ENCODE assay signal across 14 mouse cellular contexts in genomic region chr4:59870433-59870832, GRCm38 (mm10). TPM values are rescaled to one million over a fixed set of nuclear protein-coding genes. Genes with fewer than 3 reads are reported as not detected.
DNase-seq lines count a peak whose midpoint lies in the region; ATAC-seq and TF ChIP-seq lines count a peak whose summit lies in the region.
"Had no signal": no experiment of that assay in that cellular context is flagged by ENCODE, and none has a peak within 500 bp of the region (broad histone marks: within the 10 kb centered on the region; RNA-seq: fewer than 3 reads in every experiment).

No protein-coding gene starts in this region.

- no peaks in the 10 kb centered on the region for H3K4me1 ChIP-seq in forebrain, embryonic 14.5 days (ENCODE audit: control insufficient read depth, insufficient read depth, low read length)
- H3K4me1 ChIP-seq in forebrain, embryonic 16.5 days (replicated peaks; ENCODE audit: control insufficient read depth, insufficient read depth, low read length): peaks cover 14% of the 10 kb centered on the region
- H3K4me1 ChIP-seq in heart, postnatal 0 days (ENCODE audit: control insufficient read depth, insufficient read depth): peaks cover 13% of the 10 kb centered on the region
- peaks cover 18% of the 10 kb centered on the region for H3K4me1 ChIP-seq in heart, embryonic 12.5 days (replicated peaks)
- peaks cover 12% of the 10 kb centered on the region; the same call in 1 of the 2 replicates for H3K4me1 ChIP-seq in lung, postnatal 0 days (ENCODE audit: insufficient read depth, low read depth, low read length)
- H3K4me1 ChIP-seq: midbrain, embryonic 12.5 days had no signal

- H3K27ac ChIP-seq in forebrain, embryonic 14.5 days (ENCODE audit: low read depth, low read length): no peak overlapping the region
- H3K27ac ChIP-seq in forebrain, embryonic 16.5 days (ENCODE audit: low read length): no peak overlapping the region
- peak overlapping the region; percentile 52 for H3K27ac ChIP-seq in heart, postnatal 0 days (ENCODE audit: low read depth)
- no peak overlapping the region for H3K27ac ChIP-seq in heart, embryonic 12.5 days (ENCODE audit: poor library complexity, severe bottlenecking)
- H3K27ac ChIP-seq in lung, postnatal 0 days (ENCODE audit: low read length): peak overlapping the region; percentile 58
- H3K27ac ChIP-seq: forebrain, embryonic 10.5 days; hindbrain, postnatal 0 days; midbrain, embryonic 12.5 days had no signal

- H3K4me3 ChIP-seq in forebrain, embryonic 14.5 days (ENCODE audit: low read depth, low read length): no peak overlapping the region
- no peak overlapping the region for H3K4me3 ChIP-seq in forebrain, embryonic 16.5 days (replicated peaks; ENCODE audit: low read length)
- H3K4me3 ChIP-seq in heart, postnatal 0 days (ENCODE audit: low read depth, low read length): no peak overlapping the region
- no peak overlapping the region for H3K4me3 ChIP-seq in heart, embryonic 12.5 days
- H3K4me3 ChIP-seq in lung, postnatal 0 days (ENCODE audit: low read depth, low read length): no peak overlapping the region
- H3K4me3 ChIP-seq: forebrain, embryonic 10.5 days; midbrain, embryonic 12.5 days had no signal

- H3K9me3 ChIP-seq in forebrain, embryonic 14.5 days (replicated peaks; ENCODE audit: control insufficient read depth, low read length): no peaks in the 10 kb centered on the region
- H3K9me3 ChIP-seq in forebrain, embryonic 16.5 days (ENCODE audit: control insufficient read depth, low read length): no peaks in the 10 kb centered on the region
- no peaks in the 10 kb centered on the region for H3K9me3 ChIP-seq in heart, postnatal 0 days (replicated peaks; ENCODE audit: control insufficient read depth, low read length)
- H3K9me3 ChIP-seq in heart, embryonic 12.5 days (replicated peaks): no peaks in the 10 kb centered on the region
- H3K9me3 ChIP-seq in lung, postnatal 0 days (ENCODE audit: low read length): no peaks in the 10 kb centered on the region
- H3K9me3 ChIP-seq: forebrain, embryonic 10.5 days; midbrain, embryonic 12.5 days had no signal

- no peak for TF ChIP-seq CTCF in heart, postnatal 0 days (IDR thresholded peaks at IDR 0.05; ENCODE audit: low read depth)
- no peak for TF ChIP-seq CTCF in lung, postnatal 0 days (IDR thresholded peaks at IDR 0.05)

- H3K9ac ChIP-seq in forebrain, embryonic 14.5 days (ENCODE audit: low read length): no peak overlapping the region
- H3K9ac ChIP-seq in forebrain, embryonic 16.5 days (replicated peaks; ENCODE audit: low read depth, low read length): no peak overlapping the region
- H3K9ac ChIP-seq in heart, postnatal 0 days (replicated peaks; ENCODE audit: low read depth, low read length): no peak overlapping the region; the same call in 1 of the 2 replicates
- H3K9ac ChIP-seq in heart, embryonic 12.5 days: no peak overlapping the region; the same call in 1 of the 2 replicates
- no peak overlapping the region for H3K9ac ChIP-seq in lung, postnatal 0 days (replicated peaks; ENCODE audit: low read depth)
- H3K9ac ChIP-seq: midbrain, embryonic 12.5 days had no signal

- no peak for DNase-seq in forebrain, embryonic 14.5 days (ENCODE audit: low spot score)
- DNase-seq in heart, postnatal 0 days (ENCODE audit: low spot score): peak; percentile 24
- DNase-seq in lung, postnatal 0 days (ENCODE audit: low spot score): no peak
- no peak for DNase-seq in lung, adult 18-20 months
- DNase-seq in c-Kit-positive CD71-positive TER-119-positive erythroid progenitor cells, embryonic 14.5 days (ENCODE audit: low spot score): no peak
- no peak for DNase-seq in right cerebral cortex, adult 2 months (ENCODE audit: low spot score in 2 of 2)

- H3K4me2 ChIP-seq in forebrain, embryonic 14.5 days (ENCODE audit: low read length): no peak overlapping the region
- H3K4me2 ChIP-seq in forebrain, embryonic 16.5 days (ENCODE audit: low read length): no peak overlapping the region
- H3K4me2 ChIP-seq in heart, postnatal 0 days (ENCODE audit: low read depth, low read length): no peak overlapping the region
- no peak overlapping the region for H3K4me2 ChIP-seq in heart, embryonic 12.5 days
- H3K4me2 ChIP-seq in lung, postnatal 0 days (replicated peaks; ENCODE audit: low read depth, low read length): no peak overlapping the region
- H3K4me2 ChIP-seq: midbrain, embryonic 12.5 days had no signal

- no peaks in the 10 kb centered on the region for H3K27me3 ChIP-seq in forebrain, embryonic 14.5 days (replicated peaks; ENCODE audit: control insufficient read depth, insufficient read depth, low read length)
- no peaks in the 10 kb centered on the region for H3K27me3 ChIP-seq in forebrain, embryonic 16.5 days (replicated peaks; ENCODE audit: control insufficient read depth, insufficient read depth, low read length)
- no peaks in the 10 kb centered on the region for H3K27me3 ChIP-seq in heart, postnatal 0 days (ENCODE audit: control insufficient read depth, insufficient read depth, low read length)
- H3K27me3 ChIP-seq in heart, embryonic 12.5 days (replicated peaks): no peaks in the 10 kb centered on the region
- no peaks in the 10 kb centered on the region for H3K27me3 ChIP-seq in lung, postnatal 0 days (replicated peaks; ENCODE audit: insufficient read depth, low read length)
- H3K27me3 ChIP-seq: midbrain, embryonic 12.5 days had no signal

- peak; percentile 1; the same call in 1 of the 2 replicates for ATAC-seq in forebrain, embryonic 14.5 days
- no peak for ATAC-seq in forebrain, embryonic 16.5 days
- no peak for ATAC-seq in heart, postnatal 0 days (ENCODE audit: insufficient read depth, low read depth)
- no peak for ATAC-seq in heart, embryonic 12.5 days (ENCODE audit: insufficient number of reproducible peaks, low FRiP score)
- peak; percentile 57 for ATAC-seq in lung, postnatal 0 days

- WGBS in forebrain, embryonic 14.5 days: 87% methylated on average over 6 of the region's 6 CpGs
- 72% methylated on average over 6 of the region's 6 CpGs for WGBS in forebrain, embryonic 16.5 days
- WGBS in heart, postnatal 0 days: 42% methylated on average over 6 of the region's 6 CpGs
- 64% methylated on average over 6 of the region's 6 CpGs for WGBS in heart, embryonic 12.5 days
- WGBS in lung, postnatal 0 days: 29% methylated on average over 6 of the region's 6 CpGs

- H3K36me3 ChIP-seq in forebrain, embryonic 14.5 days (ENCODE audit: control insufficient read depth, insufficient read depth, low read length): no peaks in the 10 kb centered on the region
- H3K36me3 ChIP-seq in forebrain, embryonic 16.5 days (ENCODE audit: control insufficient read depth, insufficient read depth): no peaks in the 10 kb centered on the region
- H3K36me3 ChIP-seq in heart, postnatal 0 days (replicated peaks; ENCODE audit: control insufficient read depth, insufficient read depth, low read length): no peaks in the 10 kb centered on the region
- H3K36me3 ChIP-seq in heart, embryonic 12.5 days: 0 out of 2 replicates have a peak, but pooled peaks cover 2% of the 10 kb centered on the region
- no peaks in the 10 kb centered on the region for H3K36me3 ChIP-seq in lung, postnatal 0 days (ENCODE audit: insufficient read depth, low read length)

- no peak for TF ChIP-seq EP300 in heart, postnatal 0 days (IDR thresholded peaks at IDR 0.05; ENCODE audit: low read depth)
- TF ChIP-seq EP300 in lung, postnatal 0 days (IDR thresholded peaks at IDR 0.05): 0 out of 2 replicates have a peak, but pooled peaks have one; percentile 10

RNA-seq across cellular contexts. Expression of gene Slc46a2, which starts 44.4 kb away (rescaled TPM):
- 0.08 TPM in 1 of 2 replicates, not detected in the other for polyA plus RNA-seq in forebrain, embryonic 14.5 days (2014; fragmentation: Nextera tagmentation; extraction: Ambion mirVana)
- 0.16 TPM in 1 of 2 replicates, not detected in the other for polyA plus RNA-seq in forebrain, embryonic 16.5 days (2015; fragmentation: Nextera tagmentation; extraction: Ambion mirVana)
- total RNA-seq in heart, postnatal 0 days (2014; rRNA removed; ENCODE audit: low replicate concordance): 0.35 and 2.5 TPM in 2 replicates
- 0.10 and 0.14 TPM in 2 replicates for polyA plus RNA-seq in heart, postnatal 0 days (2015; fragmentation: Nextera tagmentation; extraction: Ambion mirVana)
- polyA plus RNA-seq in heart, embryonic 12.5 days (2016; fragmentation: Nextera tagmentation; extraction: Ambion mirVana): 0.09 TPM in 1 of 2 replicates, not detected in the other
- 0.10 TPM in 2 replicates for polyA plus RNA-seq in lung, postnatal 0 days (2015; fragmentation: Nextera tagmentation; extraction: Ambion mirVana)
- total RNA-seq: adrenal gland, postnatal 36 days; gastrocnemius, adult 8-10 months; hindbrain, postnatal 0 days; left cerebral cortex, adult 8-10 months had no signal
- polyA plus RNA-seq: forebrain, embryonic 10.5 days; midbrain, embryonic 12.5 days had no signal

Comparison
In these comparisons a context has a peak if more than half of its experiments do, and no peak if none do; other contexts are left out.
1. ATAC-seq: peak in forebrain, embryonic 14.5 days (single experiment) and lung, postnatal 0 days (single experiment); none in forebrain, embryonic 16.5 days (single experiment), heart, postnatal 0 days (single experiment) and heart, embryonic 12.5 days (single experiment).
2. H3K27ac ChIP-seq: peak in heart, postnatal 0 days (single experiment) and lung, postnatal 0 days (single experiment); none in forebrain, embryonic 14.5 days (single experiment), forebrain, embryonic 16.5 days (single experiment) and heart, embryonic 12.5 days (single experiment).